Mouse (Mus musculus): ENCODE measurements around the gene Ldb2. TPM values are rescaled to one million over a fixed set of nuclear protein-coding genes. Genes with fewer than 3 reads are reported as not detected.

The Ldb2 gene
- total and polyA plus RNA-seq, 3 experiments: not detected

DNA sequence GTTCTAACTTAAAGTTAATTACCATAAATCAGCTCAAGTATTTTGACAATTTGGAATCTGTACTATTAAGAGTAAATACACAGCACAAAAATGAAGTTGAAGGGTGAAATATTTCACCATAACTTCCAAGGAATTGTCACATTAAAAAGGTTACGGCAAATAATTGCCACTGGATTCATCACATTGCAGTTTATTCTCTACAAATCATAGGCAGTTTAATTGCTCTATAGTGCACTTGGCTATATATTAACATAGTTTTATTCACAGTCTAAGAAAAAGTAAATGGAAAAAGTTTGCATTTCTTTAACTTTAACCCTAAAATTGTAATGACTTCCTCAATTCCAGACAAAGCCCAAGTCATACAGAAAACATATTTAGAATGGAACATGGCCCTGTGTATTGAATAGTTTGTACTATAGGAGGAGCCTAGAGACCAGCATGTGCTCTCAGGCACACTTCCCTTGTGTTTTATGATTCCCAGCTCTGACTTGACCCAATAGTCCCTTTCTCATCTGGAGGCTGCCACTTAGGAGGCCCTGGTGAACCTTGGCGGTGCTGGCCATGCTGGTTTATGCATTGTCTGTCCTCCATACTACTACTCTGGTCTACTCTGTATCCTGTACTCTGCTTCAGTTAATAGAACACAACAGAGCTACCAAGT lies 255.9 kb downstream of the Ldb2 start:
- Histone ChIP-seq H3K9ac (ENCODE audit: control insufficient read depth, low read depth, low read length, poor library complexity, severe bottlenecking) (no peak overlapping the region), H3K4me3 (ENCODE audit: control insufficient read depth in 1 of 2, insufficient read depth in 1 of 2, low read depth in 2 of 2, low read length in 2 of 2) (no peak overlapping the region), H3K79me2 (ENCODE audit: control insufficient read depth, insufficient read depth, low read length, poor library complexity) (no peaks in the 10 kb centered on the region), H3K9me3 (replicated peaks; ENCODE audit: insufficient read depth, low read length) (no peaks in the 10 kb centered on the region), H3K36me3 (ENCODE audit: control insufficient read depth in 1 of 2, insufficient read depth in 2 of 2, low read length in 2 of 2) (no peaks in the 10 kb centered on the region), H3K27ac (ENCODE audit: control insufficient read depth, low read depth, low read length) (no peak overlapping the region), H3K27me3 (ENCODE audit: control insufficient read depth in 1 of 2, insufficient read depth in 2 of 2, low read length in 2 of 2) (no peaks in the 10 kb centered on the region), H3K4me1 (ENCODE audit: control insufficient read depth in 1 of 2, insufficient read depth in 2 of 2, low read length in 2 of 2) (no peaks in the 10 kb centered on the region)
- no peak for DNase-seq (ENCODE audit: low read depth, low spot score)
- TF ChIP-seq MYB (IDR thresholded peaks at IDR 0.05; ENCODE audit: low read depth, low read length) (no peak), MAFK (IDR thresholded peaks at IDR 0.05; ENCODE audit: borderline replicate concordance, low read depth, low read length) (no peak), ZKSCAN1 (IDR thresholded peaks at IDR 0.05; ENCODE audit: low read depth, low read length) (no peak), CHD1 (IDR thresholded peaks at IDR 0.05; ENCODE audit: low read depth, low read length) (no peak), MAX (IDR thresholded peaks at IDR 0.05; ENCODE audit: low read length) (no peak), ZNF384 (IDR thresholded peaks at IDR 0.05; ENCODE audit: low read depth, low read length) (no peak), NELFE (IDR thresholded peaks at IDR 0.05; ENCODE audit: low read depth, low read length) (no peak)

- Histone ChIP-seq H3K27me3 (ENCODE audit: control insufficient read depth in 1 of 2, insufficient read depth in 2 of 2, low read length in 2 of 2) (no peaks in the 10 kb centered on the region), H3K79me2 (ENCODE audit: control insufficient read depth, insufficient read depth, low read length, poor library complexity) (no peaks in the 10 kb centered on the region), H3K27ac (ENCODE audit: control insufficient read depth, low read depth, low read length) (no peak overlapping the region), H3K4me1 (ENCODE audit: control insufficient read depth in 1 of 2, insufficient read depth in 2 of 2, low read length in 2 of 2) (no peaks in the 10 kb centered on the region), H3K4me3 (ENCODE audit: control insufficient read depth in 1 of 2, insufficient read depth in 1 of 2, low read depth in 2 of 2, low read length in 2 of 2) (no peak overlapping the region), H3K36me3 (ENCODE audit: control insufficient read depth in 1 of 2, insufficient read depth in 2 of 2, low read length in 2 of 2) (no peaks in the 10 kb centered on the region), H3K9ac (ENCODE audit: control insufficient read depth, low read depth, low read length, poor library complexity, severe bottlenecking) (no peak overlapping the region), H3K9me3 (replicated peaks; ENCODE audit: insufficient read depth, low read length) (no peaks in the 10 kb centered on the region)
- no peak for DNase-seq (ENCODE audit: low read depth, low spot score)
- TF ChIP-seq SMC3 (IDR thresholded peaks at IDR 0.05; ENCODE audit: low read depth, low read length) (no peak), CHD1 (IDR thresholded peaks at IDR 0.05; ENCODE audit: low read depth, low read length) (no peak), POLR2AphosphoS2 (IDR thresholded peaks at IDR 0.05; ENCODE audit: low read length) (no peak), ZKSCAN1 (IDR thresholded peaks at IDR 0.05; ENCODE audit: low read depth, low read length) (no peak), HCFC1 (IDR thresholded peaks at IDR 0.05; ENCODE audit: low read depth, low read length) (no peak), MXI1 (IDR thresholded peaks at IDR 0.05; ENCODE audit: low read depth, low read length) (no peak), NRF1 (IDR thresholded peaks at IDR 0.05; ENCODE audit: insufficient read depth, low read depth, low read length, poor library complexity, severe bottlenecking) (no peak), USF1 (IDR thresholded peaks at IDR 0.05; ENCODE audit: low read depth, low read length) (no peak), MAZ (IDR thresholded peaks at IDR 0.05; ENCODE audit: low read depth, low read length) (no peak), GATA1 (IDR thresholded peaks at IDR 0.05; ENCODE audit: low read depth, low read length) (no peak), BHLHE40 (IDR thresholded peaks at IDR 0.05; ENCODE audit: borderline replicate concordance, low read depth, low read length) (no peak), ZC3H11A (IDR thresholded peaks at IDR 0.05; ENCODE audit: low read depth, low read length) (no peak)
Observed at GRCm38 (mm10) chr5:44541748-44542147, 257.7 kb downstream of the Ldb2 start.
